Mouse (Mus musculus) WW6 (cell line): Measurements from ENCODE around the gene Gm34653.

Experiments used
- DNase-seq: peaks from one replicate; pipeline ENCODE4 v3.0.0-alpha.2; 2013; ENCODE audit warnings: low read depth, low spot score

Gene Gm34653

DNA sequence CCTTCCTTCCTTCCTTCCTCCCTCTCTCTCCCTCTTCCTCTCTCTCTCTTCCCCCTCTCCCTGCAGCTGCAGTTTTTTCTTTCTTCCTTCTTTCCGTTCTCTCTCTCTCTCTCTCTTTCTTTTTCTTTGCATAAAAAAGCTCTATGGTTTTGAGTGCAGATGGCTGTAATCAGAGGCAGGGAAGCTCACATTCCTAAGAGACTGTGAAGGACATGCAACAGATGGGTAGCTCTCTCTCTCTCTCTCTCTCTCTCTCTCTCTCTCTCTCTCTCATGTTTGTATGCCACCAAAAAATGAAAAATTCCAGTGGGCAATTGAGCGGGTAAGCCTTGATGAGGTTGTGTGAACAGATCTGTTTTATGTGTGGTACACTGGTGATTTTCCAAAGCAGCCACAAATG lies 51.4 kb downstream of the Gm34653 start:
- no peak for DNase-seq
